Mouse (Mus musculus): ENCODE measurements at regions not wholly inside any gene's neighbourhood (a gene's known extent, or its start where the extent isn't known, plus 50 kb on each side); places are given as distances from the start of the nearest gene placed in this dataset.

- no peak for ATAC-seq (ENCODE audit: insufficient number of reproducible peaks, low FRiP score, low TSS enrichment, low read depth)
- Histone ChIP-seq H3K9me3 (no peaks in the 10 kb centered on the region), H3K4me2 (no peak overlapping the region), H3K4me3 (no peak overlapping the region), H3K27ac (no peak overlapping the region), H3K4me1 (no peaks in the 10 kb centered on the region), H3K9ac (no peak overlapping the region), H3K27me3 (no peaks in the 10 kb centered on the region), H3K36me3 (no peaks in the 10 kb centered on the region)
- WGBS, result 60% methylated on average over 5 of the region's 5 CpGs
Observed at GRCm38 (mm10) chr3:128787686-128788085, 412.0 kb upstream of the Pitx2 start.

GRCm38 (mm10) chr3:128795931-128796330 lies 403.7 kb upstream of the Pitx2 start:
- Histone ChIP-seq H3K27me3 (no peaks in the 10 kb centered on the region), H3K36me3 (no peaks in the 10 kb centered on the region), H3K9me3 (no peaks in the 10 kb centered on the region), H3K9ac (no peak overlapping the region), H3K4me2 (no peak overlapping the region), H3K27ac (no peak overlapping the region), H3K4me1 (no peaks in the 10 kb centered on the region), H3K4me3 (no peak overlapping the region)
- WGBS, result 83% methylated on average over 2 of the region's 2 CpGs
- no peak for ATAC-seq (ENCODE audit: insufficient number of reproducible peaks, low FRiP score, low TSS enrichment, low read depth)

GRCm38 (mm10) chr3:128797829-128798228 lies 401.8 kb upstream of the Pitx2 start:
- ATAC-seq (ENCODE audit: insufficient number of reproducible peaks, low FRiP score, low TSS enrichment, low read depth), result no peak
- 62% methylated on average over 1 of the region's 1 CpGs for WGBS
- Histone ChIP-seq H3K4me3 (no peak overlapping the region), H3K36me3 (no peaks in the 10 kb centered on the region), H3K4me2 (no peak overlapping the region), H3K9ac (no peak overlapping the region), H3K9me3 (no peaks in the 10 kb centered on the region), H3K4me1 (no peaks in the 10 kb centered on the region), H3K27me3 (no peaks in the 10 kb centered on the region), H3K27ac (no peak overlapping the region)

- Histone ChIP-seq H3K4me3 (no peak overlapping the region), H3K36me3 (no peaks in the 10 kb centered on the region), H3K27me3 (no peaks in the 10 kb centered on the region), H3K27ac (no peak overlapping the region), H3K4me2 (no peak overlapping the region), H3K9me3 (no peaks in the 10 kb centered on the region), H3K9ac (no peak overlapping the region), H3K4me1 (no peaks in the 10 kb centered on the region)
- ATAC-seq (ENCODE audit: insufficient number of reproducible peaks, low FRiP score, low TSS enrichment, low read depth), result no peak
- WGBS, result 65% methylated on average over 12 of the region's 12 CpGs
Observed at GRCm38 (mm10) chr3:128829371-128830160, 370.1 kb upstream of the Pitx2 start.

DNA sequence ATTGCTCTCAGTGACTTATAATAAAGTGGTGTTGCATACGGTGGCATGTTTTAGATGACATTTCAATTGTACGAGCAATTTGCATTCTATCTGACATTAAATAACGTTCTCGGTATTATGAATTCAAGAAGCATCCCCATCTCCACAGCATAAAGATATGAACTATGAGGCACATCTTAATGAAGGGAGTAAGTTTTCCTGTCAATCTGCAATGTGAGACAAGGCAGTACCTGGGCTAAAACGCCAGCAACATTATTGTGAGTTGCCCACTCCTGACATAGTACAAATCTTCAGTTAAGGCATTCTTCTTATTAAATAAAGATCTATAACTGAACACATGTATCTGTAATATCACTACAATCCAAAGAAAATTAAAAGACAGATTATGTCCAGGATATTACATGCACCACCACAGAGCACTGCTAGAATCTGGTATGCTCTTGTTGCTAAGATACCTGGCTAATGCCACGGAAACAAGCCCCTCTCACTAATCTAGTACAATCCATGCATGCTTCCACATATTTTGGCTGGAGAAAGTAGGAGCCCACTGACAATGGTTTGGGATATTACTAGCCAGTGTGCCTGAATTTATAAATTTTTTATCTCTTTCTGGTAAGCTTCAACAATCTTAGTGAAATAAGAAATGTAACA lies 349.2 kb upstream of the Pitx2 start:
- H3K4me2 ChIP-seq, result no peak overlapping the region
- no peaks in the 10 kb centered on the region for H3K9me3 ChIP-seq
- no peaks in the 10 kb centered on the region for H3K4me1 ChIP-seq
- no peaks in the 10 kb centered on the region for H3K36me3 ChIP-seq
- no peak overlapping the region for H3K9ac ChIP-seq
- WGBS, result 81% methylated on average over 6 of the region's 6 CpGs
- no peak overlapping the region for H3K27ac ChIP-seq
- no peaks in the 10 kb centered on the region for H3K27me3 ChIP-seq
- ATAC-seq (ENCODE audit: insufficient number of reproducible peaks, low FRiP score, low TSS enrichment, low read depth), result no peak
- no peak overlapping the region for H3K4me3 ChIP-seq

DNA sequence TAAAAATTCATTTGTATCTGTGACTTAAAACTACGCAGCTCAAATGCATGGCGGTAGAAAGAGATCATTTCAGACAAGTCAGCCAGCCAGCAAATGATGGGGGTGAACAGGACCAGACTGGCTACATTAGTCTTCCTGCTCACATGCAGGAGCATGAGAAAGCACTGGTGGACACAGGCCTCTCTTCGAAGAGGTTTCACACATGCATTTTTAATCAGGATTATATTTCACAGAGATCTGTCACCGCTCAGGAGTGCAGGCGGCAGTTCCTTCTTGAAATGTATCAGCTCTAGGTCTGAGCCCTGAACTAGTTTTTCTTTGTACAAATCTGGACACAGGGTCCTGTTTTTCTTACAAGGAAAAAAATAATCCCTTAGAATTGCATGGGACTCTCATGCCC lies 343.2 kb upstream of the Pitx2 start:
- Histone ChIP-seq H3K27ac (no peak overlapping the region), H3K4me2 (no peak overlapping the region), H3K36me3 (no peaks in the 10 kb centered on the region), H3K4me1 (no peaks in the 10 kb centered on the region), H3K9ac (no peak overlapping the region), H3K9me3 (no peaks in the 10 kb centered on the region), H3K4me3 (no peak overlapping the region), H3K27me3 (no peaks in the 10 kb centered on the region)
- whole genome bisulfite sequencing, result 51% methylated on average over 5 of the region's 5 CpGs
- no peak for ATAC-seq (ENCODE audit: insufficient number of reproducible peaks, low FRiP score, low TSS enrichment, low read depth)

DNA sequence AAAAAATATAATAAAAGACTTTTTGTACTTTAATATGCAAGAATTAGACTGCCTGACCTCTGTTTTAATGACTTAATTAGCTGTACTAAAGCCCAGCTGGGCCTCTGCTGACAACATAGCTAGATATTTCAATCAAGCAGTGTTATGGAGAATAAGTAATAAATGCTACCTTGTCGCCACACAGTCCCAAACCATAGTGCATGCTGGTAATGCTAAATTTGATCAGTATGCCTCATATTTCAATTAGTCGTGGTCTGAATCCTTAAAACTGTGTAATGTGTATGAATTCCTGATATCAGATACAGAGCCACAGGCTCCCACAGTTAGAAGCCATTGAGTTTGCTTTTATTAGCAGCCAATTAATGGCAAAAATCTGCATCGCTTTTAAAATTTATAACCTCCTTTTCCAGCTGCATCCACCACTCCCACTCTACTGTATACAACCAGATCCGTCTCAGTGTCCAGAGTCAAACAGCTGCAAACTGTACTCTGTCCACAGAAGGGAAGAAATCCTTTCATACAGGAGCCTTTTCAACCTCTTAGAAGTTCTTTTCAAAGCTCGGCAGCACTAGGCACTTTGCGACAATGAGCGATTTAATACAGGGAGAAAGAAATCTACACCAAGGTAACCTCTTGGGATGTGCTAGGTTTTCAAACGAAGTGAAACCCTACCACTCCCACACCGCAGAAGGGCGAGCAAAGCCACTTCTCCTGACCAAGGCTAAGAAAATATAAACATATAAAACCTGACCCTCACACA lies 317.8 kb upstream of the Pitx2 start:
- no peak overlapping the region for H3K9ac ChIP-seq
- H3K4me3 ChIP-seq, result no peak overlapping the region
- 27% methylated on average over 10 of the region's 10 CpGs for WGBS
- no peaks in the 10 kb centered on the region for H3K36me3 ChIP-seq
- peaks cover 4% of the 10 kb centered on the region; the same call in 1 of the 2 replicates for H3K27me3 ChIP-seq
- no peak for ATAC-seq (ENCODE audit: insufficient number of reproducible peaks, low FRiP score, low TSS enrichment, low read depth)
- no peaks in the 10 kb centered on the region for H3K9me3 ChIP-seq
- H3K27ac ChIP-seq, result no peak overlapping the region
- no peak overlapping the region for H3K4me2 ChIP-seq
- no peaks in the 10 kb centered on the region; the same call in 1 of the 2 replicates for H3K4me1 ChIP-seq

DNA sequence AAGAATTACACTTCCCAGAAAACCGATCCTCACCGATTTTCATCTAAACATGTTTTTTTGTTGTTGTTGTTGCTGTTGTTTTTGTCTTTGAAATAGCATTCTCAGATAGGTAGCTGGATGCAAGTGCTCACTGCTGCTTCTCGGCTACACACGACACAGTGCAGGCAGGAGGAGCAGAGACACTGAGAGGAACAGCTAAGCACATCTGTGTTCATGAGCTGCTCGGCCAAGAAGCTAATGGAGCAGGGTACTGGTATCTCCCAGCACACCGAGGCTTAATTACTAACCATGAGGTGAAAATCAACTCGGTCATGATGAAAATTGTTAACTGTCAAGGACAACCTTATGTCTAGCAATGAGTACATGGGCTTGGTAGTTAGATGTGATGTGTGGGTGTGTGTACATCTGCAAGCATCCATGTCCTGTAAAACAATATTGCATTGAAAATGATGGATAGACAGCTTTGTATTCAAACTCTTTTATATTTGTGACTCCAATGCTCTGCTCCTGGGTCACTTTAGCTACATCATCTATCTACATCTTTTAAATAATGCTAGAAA lies 316.0 kb upstream of the Pitx2 start:
- H3K36me3 ChIP-seq, result no peaks in the 10 kb centered on the region
- ATAC-seq (ENCODE audit: insufficient number of reproducible peaks, low FRiP score, low TSS enrichment, low read depth), result no peak

DNA sequence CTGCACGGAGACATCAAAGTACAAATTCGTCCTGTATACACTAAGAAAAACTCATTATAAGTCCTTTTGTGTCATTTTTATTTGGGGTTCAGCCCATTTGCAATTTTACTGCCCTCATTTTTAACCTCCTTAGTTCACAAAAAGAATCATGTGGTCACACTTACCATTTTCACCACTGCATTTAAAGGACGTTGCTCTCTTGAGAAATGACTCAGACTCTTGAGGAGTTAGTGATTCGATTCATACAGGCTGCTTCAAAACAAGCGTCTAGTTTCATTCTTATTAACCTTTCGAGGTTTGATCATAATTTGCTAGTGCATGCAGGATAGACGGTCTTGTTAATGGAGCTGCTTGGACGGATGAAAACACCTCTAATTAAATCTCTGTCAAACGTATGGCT lies 313.0 kb upstream of the Pitx2 start:
- H3K36me3 ChIP-seq, result no peaks in the 10 kb centered on the region
- no peak overlapping the region for H3K4me3 ChIP-seq
- peaks cover 4% of the 10 kb centered on the region; the same call in 1 of the 2 replicates for H3K27me3 ChIP-seq
- H3K4me2 ChIP-seq, result no peak overlapping the region
- no peaks in the 10 kb centered on the region for H3K9me3 ChIP-seq
- WGBS, result 30% methylated on average over 9 of the region's 9 CpGs
- no peak overlapping the region for H3K9ac ChIP-seq
- H3K27ac ChIP-seq, result no peak overlapping the region
- ATAC-seq (ENCODE audit: insufficient number of reproducible peaks, low FRiP score, low TSS enrichment, low read depth), result no peak
- H3K4me1 ChIP-seq, result no peaks in the 10 kb centered on the region; the same call in 1 of the 2 replicates

More for the DNA sequence above, 316.0 kb upstream of the Pitx2 start:
- H3K27ac ChIP-seq, result no peak overlapping the region
- H3K9ac ChIP-seq, result no peak overlapping the region
- WGBS, result 65% methylated on average over 7 of the region's 7 CpGs
- no peak overlapping the region for H3K4me3 ChIP-seq
- H3K27me3 ChIP-seq, result peaks cover 4% of the 10 kb centered on the region; the same call in 1 of the 2 replicates
- H3K9me3 ChIP-seq, result no peaks in the 10 kb centered on the region
- H3K4me1 ChIP-seq, result no peaks in the 10 kb centered on the region; the same call in 1 of the 2 replicates
- no peak overlapping the region for H3K4me2 ChIP-seq

DNA sequence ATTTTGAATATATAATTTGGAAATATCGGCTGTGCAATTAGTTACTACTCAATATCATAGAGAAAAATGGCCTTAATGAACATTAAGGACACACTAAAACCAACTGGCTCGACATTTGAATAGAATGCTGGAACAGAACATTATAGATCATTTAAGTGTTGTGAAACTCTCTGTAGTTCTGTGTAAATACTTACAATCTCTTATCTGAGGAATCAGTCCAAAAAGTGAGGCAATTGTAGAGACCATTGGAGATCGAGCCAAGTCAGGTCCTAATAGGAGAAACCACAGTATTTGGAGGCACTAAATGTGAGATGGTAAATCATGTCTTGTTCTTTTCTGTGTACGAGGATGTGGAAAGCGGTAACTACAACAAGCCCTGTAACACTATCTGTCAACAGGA lies 308.6 kb upstream of the Pitx2 start:
- Histone ChIP-seq H3K9ac (no peak overlapping the region), H3K4me3 (no peak overlapping the region), H3K27ac (no peak overlapping the region), H3K9me3 (no peaks in the 10 kb centered on the region), H3K4me1 (no peaks in the 10 kb centered on the region; the same call in 1 of the 2 replicates), H3K36me3 (no peaks in the 10 kb centered on the region), H3K4me2 (no peak overlapping the region), H3K27me3 (no peaks in the 10 kb centered on the region)
- 82% methylated on average over 5 of the region's 5 CpGs for WGBS
- no peak for ATAC-seq (ENCODE audit: insufficient number of reproducible peaks, low FRiP score, low TSS enrichment, low read depth)

- Histone ChIP-seq H3K4me3 (no peak overlapping the region), H3K9ac (no peak overlapping the region), H3K4me2 (no peak overlapping the region), H3K27me3 (no peaks in the 10 kb centered on the region), H3K27ac (no peak overlapping the region), H3K9me3 (no peaks in the 10 kb centered on the region), H3K36me3 (no peaks in the 10 kb centered on the region), H3K4me1 (no peaks in the 10 kb centered on the region)
- no peak for ATAC-seq (ENCODE audit: insufficient number of reproducible peaks, low FRiP score, low TSS enrichment, low read depth)
- 94% methylated on average over 3 of the region's 3 CpGs for WGBS
Observed at GRCm38 (mm10) chr3:128896628-128897027, 303.1 kb upstream of the Pitx2 start.

- Histone ChIP-seq H3K4me1 (no peaks in the 10 kb centered on the region), H3K9me3 (no peaks in the 10 kb centered on the region), H3K27ac (no peak overlapping the region), H3K4me3 (no peak overlapping the region), H3K9ac (no peak overlapping the region), H3K27me3 (no peaks in the 10 kb centered on the region), H3K4me2 (no peak overlapping the region), H3K36me3 (no peaks in the 10 kb centered on the region)
- WGBS, result 38% methylated on average over 4 of the region's 4 CpGs
- ATAC-seq (ENCODE audit: insufficient number of reproducible peaks, low FRiP score, low TSS enrichment, low read depth), result no peak
Observed at GRCm38 (mm10) chr3:128911122-128911521, 288.6 kb upstream of the Pitx2 start.

All from limb, embryonic 15.5 days (tissue).